Mouse (Mus musculus) inflammation-experienced regulatory T-cells, adult 6 months (primary cell): ENCODE measurements around the gene Zbp1. TPM values are rescaled to one million over a fixed set of nuclear protein-coding genes. Genes with fewer than 3 reads are reported as not detected.

Source experiments
- polyA plus RNA-seq, 3 experiments: library from polyadenylated mRNA; unstranded; fragments of 100-300 nt; shearing (Covaris generic); gene quantifications; one replicate each; pipeline ENCODE4 v1.2.1; 2017

Zbp1 gene
- polyA plus RNA-seq, 3 experiments from 2014 or later, result 72.5 to 144 (median 103) TPM

Other genes with a start within 250 kb of the Zbp1 start
- 1 to 10 TPM; 4.6 to 6.3 (median 6.0) TPM for gene Spo11, start 241.2 kb downstream of the Zbp1 start, polyA plus RNA-seq
- gene Rae1, start 218.8 kb downstream of the Zbp1 start, polyA plus RNA-seq, result 10 to 100 TPM; 29.2 to 50.7 (median 50.2) TPM
- 100 to 1,000 TPM; 115 to 138 (median 124) TPM for gene Rbm38, start 198.4 kb downstream of the Zbp1 start, polyA plus RNA-seq
- not detected for gene Ctcfl, start 99.4 kb downstream of the Zbp1 start, polyA plus RNA-seq
- gene Pck1, start 65.9 kb downstream of the Zbp1 start, polyA plus RNA-seq, result not detected
- gene Pmepa1, start 57.6 kb upstream of the Zbp1 start, polyA plus RNA-seq, result 10 to 100 TPM in 2 of 3 experiments, 1 to 10 TPM in 1; 4.5 to 16.3 (median 12.8) TPM